13 mouse cellular contexts compared by ENCODE assay signal in the genomic region with DNA sequence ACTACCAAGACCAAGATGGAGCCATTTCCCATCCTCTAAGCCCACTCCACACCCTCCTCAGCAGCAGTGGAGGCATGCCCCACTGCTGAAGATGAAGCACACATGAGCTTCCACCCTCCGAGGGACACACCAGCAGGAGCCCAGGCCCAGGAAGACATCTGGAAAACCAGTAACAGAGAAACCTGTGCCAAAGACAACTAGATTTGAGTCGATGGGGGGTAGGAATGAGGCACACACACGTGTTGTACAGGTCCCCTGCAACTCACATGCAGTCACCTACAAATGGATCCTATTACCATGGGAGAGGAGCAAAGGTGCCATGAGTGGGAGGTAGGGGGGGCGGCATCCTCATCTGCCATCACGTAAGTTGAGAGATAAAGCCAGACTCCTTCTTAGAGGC. TPM values are rescaled to one million over a fixed set of nuclear protein-coding genes. Genes with fewer than 3 reads are reported as not detected.
DNase-seq lines count a peak whose midpoint lies in the region; ATAC-seq and TF ChIP-seq lines count a peak whose summit lies in the region.
"Had no signal": no experiment of that assay in that cellular context is flagged by ENCODE, and none has a peak within 500 bp of the region (broad histone marks: within the 10 kb centered on the region; RNA-seq: fewer than 3 reads in every experiment).

No protein-coding gene starts in this region.

- H3K27ac ChIP-seq in heart, embryonic 11.5 days (ENCODE audit: low read depth, low read length), result no peak overlapping the region
- peak overlapping the region; percentile 31; the same call in 1 of the 2 replicates for H3K27ac ChIP-seq in liver, embryonic 13.5 days
- peak overlapping the region; percentile 95 for H3K27ac ChIP-seq in bone marrow, adult 2 months (ENCODE audit: control insufficient read depth, insufficient read depth, low read depth, low read length, poor library complexity)
- peak overlapping the region; percentile 39; the same call in 1 of the 2 replicates for H3K27ac ChIP-seq in olfactory bulb, adult 2 months (ENCODE audit: insufficient read depth, low read depth, low read length)

- intact Hi-C loops in heart, postnatal 36 days (cut with DNase I), result no loop called here

- no peak overlapping the region for H3K4me3 ChIP-seq in heart, embryonic 11.5 days (ENCODE audit: low read depth, low read length)
- no peak overlapping the region for H3K4me3 ChIP-seq in liver, embryonic 13.5 days (replicated peaks)
- H3K4me3 ChIP-seq in bone marrow, adult 2 months (replicated peaks; ENCODE audit: control insufficient read depth, low read depth, low read length), result no peak overlapping the region
- no peak overlapping the region for H3K4me3 ChIP-seq in olfactory bulb, adult 2 months (ENCODE audit: insufficient read depth, low read depth, low read length)
- H3K4me3 ChIP-seq: midbrain, embryonic 10.5 days had no signal

- TF ChIP-seq POLR2A in bone marrow, adult 2 months (IDR thresholded peaks at IDR 0.05; ENCODE audit: borderline replicate concordance, control insufficient read depth, low read depth, low read length), result no peak
- TF ChIP-seq POLR2A in olfactory bulb, adult 2 months (IDR thresholded peaks at IDR 0.05; ENCODE audit: insufficient read depth, low read depth, low read length), result no peak

- no peak for TF ChIP-seq CTCF in bone marrow, adult 2 months (IDR thresholded peaks at IDR 0.05; ENCODE audit: control insufficient read depth, insufficient read depth, low read length)
- TF ChIP-seq CTCF in olfactory bulb, adult 2 months (IDR thresholded peaks at IDR 0.05; ENCODE audit: insufficient read depth, low read depth, low read length), result no peak

- H3K27me3 ChIP-seq in heart, embryonic 11.5 days (ENCODE audit: control insufficient read depth, insufficient read depth, low read length), result no peaks in the 10 kb centered on the region
- no peaks in the 10 kb centered on the region for H3K27me3 ChIP-seq in liver, embryonic 13.5 days

- H3K9ac ChIP-seq in heart, embryonic 11.5 days (ENCODE audit: low read depth, low read length), result no peak overlapping the region
- H3K9ac ChIP-seq in liver, embryonic 13.5 days, result no peak overlapping the region

- peaks cover 66% of the 10 kb centered on the region for H3K4me1 ChIP-seq in heart, embryonic 11.5 days (ENCODE audit: control insufficient read depth, insufficient read depth, low read length)
- peaks cover 91% of the 10 kb centered on the region for H3K4me1 ChIP-seq in liver, embryonic 13.5 days (replicated peaks)
- peaks cover 30% of the 10 kb centered on the region for H3K4me1 ChIP-seq in bone marrow, adult 2 months (ENCODE audit: control insufficient read depth, insufficient read depth, low read length)
- peaks cover 51% of the 10 kb centered on the region for H3K4me1 ChIP-seq in olfactory bulb, adult 2 months (ENCODE audit: control insufficient read depth, insufficient read depth, low read length)

- peak; percentile 47 to 54 for DNase-seq in heart, postnatal 36 days
- DNase-seq in liver, embryonic 13.5 days, result no peak
- no peak for DNase-seq in liver
- DNase-seq: adrenal gland, postnatal 10 days; right cerebral cortex, postnatal 14 days had no signal

- H3K36me3 ChIP-seq in heart, embryonic 11.5 days (ENCODE audit: control insufficient read depth, insufficient read depth, low read length), result no peaks in the 10 kb centered on the region
- no peaks in the 10 kb centered on the region for H3K36me3 ChIP-seq in liver, embryonic 13.5 days
- H3K36me3 ChIP-seq: midbrain, embryonic 10.5 days had no signal

- no peak for ATAC-seq in heart, embryonic 11.5 days (replicated peaks; ENCODE audit: insufficient number of reproducible peaks, low FRiP score, low TSS enrichment)
- no peak for ATAC-seq in liver, embryonic 13.5 days (ENCODE audit: low read depth)
- ATAC-seq in erythroblast, adult 5-6 weeks (replicated peaks; ENCODE audit: low FRiP score, poor library complexity, severe bottlenecking), result no peak

- no peaks in the 10 kb centered on the region for H3K9me3 ChIP-seq in heart, embryonic 11.5 days (replicated peaks; ENCODE audit: control insufficient read depth, low read length)
- H3K9me3 ChIP-seq in liver, embryonic 13.5 days (replicated peaks), result no peaks in the 10 kb centered on the region
- H3K9me3 ChIP-seq: midbrain, embryonic 10.5 days had no signal

- H3K4me2 ChIP-seq in heart, embryonic 11.5 days, result no peak overlapping the region
- H3K4me2 ChIP-seq in liver, embryonic 13.5 days, result no peak overlapping the region

- 41% methylated on average over 5 of the region's 5 CpGs for WGBS in heart, embryonic 11.5 days (ENCODE audit: insufficient replicate concordance)
- WGBS in liver, embryonic 13.5 days (ENCODE audit: insufficient replicate concordance), result 67% methylated on average over 5 of the region's 5 CpGs
- WGBS in bone marrow, adult 2 months, result 48% methylated on average over 5 of the region's 5 CpGs
- WGBS in olfactory bulb, adult 2 months, result 57% methylated on average over 5 of the region's 5 CpGs

RNA-seq across cellular contexts. Expression of a gene that starts 6.4 kb away (rescaled TPM):
- not detected for total RNA-seq in heart, postnatal 36 days (2021)
- not detected in 2 replicates for polyA plus RNA-seq in heart, embryonic 11.5 days (2014; fragmentation: Nextera tagmentation; extraction: Ambion mirVana)
- not detected in 2 replicates for polyA plus RNA-seq in liver, embryonic 13.5 days (2015; fragmentation: Nextera tagmentation; extraction: Ambion mirVana)
- not detected in 2 replicates for polyA plus RNA-seq in bone marrow, adult 2 months (2011; ENCODE audit: insufficient read depth, insufficient read length, low replicate concordance, missing spikeins)
- not detected in 2 replicates for polyA plus RNA-seq in olfactory bulb, adult 2 months (2012; ENCODE audit: insufficient read depth, insufficient read length, low replicate concordance, missing spikeins)
- not detected in 2 replicates for total RNA-seq in erythroblast, adult 5-6 weeks (2015; ENCODE audit: low replicate concordance)
- total RNA-seq in erythroblast, adult 5-6 weeks (2017; ENCODE audit: low replicate concordance), result not detected in 2 replicates
- total RNA-seq: adrenal gland, postnatal 10 days; common myeloid progenitor, adult 5-6 weeks had no signal
- polyA plus RNA-seq: CD4-positive, CD25-positive, alpha-beta regulatory T cell, adult 4 months; liver, embryonic 16.5 days; midbrain, embryonic 10.5 days had no signal

RNA-seq across cellular contexts. Expression of a gene that starts 28.5 kb away (rescaled TPM):
- total RNA-seq in heart, postnatal 36 days (2021), result 10 to 100 TPM; 49.2 to 58.7 TPM
- polyA plus RNA-seq in heart, embryonic 11.5 days (2014; fragmentation: Nextera tagmentation; extraction: Ambion mirVana), result 16.3 and 18.8 TPM in 2 replicates
- polyA plus RNA-seq in liver, embryonic 13.5 days (2015; fragmentation: Nextera tagmentation; extraction: Ambion mirVana), result 13.6 and 14.1 TPM in 2 replicates
- 38.0 and 58.7 TPM in 2 replicates for polyA plus RNA-seq in bone marrow, adult 2 months (2011; ENCODE audit: insufficient read depth, insufficient read length, low replicate concordance, missing spikeins)
- polyA plus RNA-seq in olfactory bulb, adult 2 months (2012; ENCODE audit: insufficient read depth, insufficient read length, low replicate concordance, missing spikeins), result 47.4 and 143 TPM in 2 replicates
- total RNA-seq in erythroblast, adult 5-6 weeks (2015; ENCODE audit: low replicate concordance), result 29.4 and 32.6 TPM in 2 replicates
- total RNA-seq in erythroblast, adult 5-6 weeks (2017; ENCODE audit: low replicate concordance), result 16.7 and 36.9 TPM in 2 replicates

Comparison
In these comparisons a context has a peak if more than half of its experiments do, and no peak if none do; other contexts are left out.
1. DNase-seq: peak in heart, postnatal 36 days (2 of 2); none in liver, embryonic 13.5 days (single experiment) and liver (single experiment).